Mouse (Mus musculus): ENCODE data around the gene Nt5c. TPM values are rescaled to one million over a fixed set of nuclear protein-coding genes. Genes with fewer than 3 reads are reported as not detected.
A peak's percentile ranks its signal among the peaks of the same experiment; 100 is the strongest.

Nt5c gene
- polyA plus RNA-seq, 1 experiment, result 145 TPM

- TF ChIP-seq POLR2A (IDR thresholded peaks at IDR 0.05; ENCODE audit: control insufficient read depth, extremely low read depth, insufficient read depth, low read length, poor library complexity) (no peak), CTCF (IDR thresholded peaks at IDR 0.05; ENCODE audit: borderline replicate concordance, control insufficient read depth, extremely low read depth, insufficient read depth, low read length, poor library complexity) (no peak)
- no peak for DNase-seq
- Histone ChIP-seq H3K27ac (ENCODE audit: control insufficient read depth, insufficient read depth, low read length) (peak overlapping the region; percentile 99), H3K27me3 (ENCODE audit: control insufficient read depth, insufficient read depth, low read length) (no peaks in the 10 kb centered on the region), H3K4me1 (replicated peaks; ENCODE audit: control insufficient read depth, insufficient read depth, low read length) (peaks cover 51% of the 10 kb centered on the region), H3K36me3 (ENCODE audit: control insufficient read depth, insufficient read depth, low read length) (no peaks in the 10 kb centered on the region), H3K4me3 (ENCODE audit: control insufficient read depth, insufficient read depth, low read length) (no peak overlapping the region)
- 4% methylated on average over 7 of the region's 7 CpGs for WGBS
These were observed 39.3 kb downstream of the Nt5c start for GRCm38 (mm10) chr11:115452281-115452860.

GRCm38 (mm10) chr11:115451781-115452241 lies 39.9 kb downstream of the Nt5c start:
- no peaks in the 10 kb centered on the region for H3K27me3 ChIP-seq (ENCODE audit: control insufficient read depth, insufficient read depth, low read length)
- no peaks in the 10 kb centered on the region for H3K36me3 ChIP-seq (ENCODE audit: control insufficient read depth, insufficient read depth, low read length)
- no peak overlapping the region for H3K4me3 ChIP-seq (ENCODE audit: control insufficient read depth, insufficient read depth, low read length)
- peak overlapping the region; percentile 99 for H3K27ac ChIP-seq (ENCODE audit: control insufficient read depth, insufficient read depth, low read length)
- H3K4me1 ChIP-seq (replicated peaks; ENCODE audit: control insufficient read depth, insufficient read depth, low read length), result peaks cover 47% of the 10 kb centered on the region
- DNase-seq, result peak; percentile 86
- WGBS, result 4% methylated on average over 8 of the region's 8 CpGs
- 0 out of 2 replicates have a peak, but pooled peaks have one; percentile 26 for TF ChIP-seq POLR2A (IDR thresholded peaks at IDR 0.05; ENCODE audit: control insufficient read depth, extremely low read depth, insufficient read depth, low read length, poor library complexity)
- no peak for TF ChIP-seq CTCF (IDR thresholded peaks at IDR 0.05; ENCODE audit: borderline replicate concordance, control insufficient read depth, extremely low read depth, insufficient read depth, low read length, poor library complexity)

- DNase-seq, result no peak
- Histone ChIP-seq H3K4me1 (replicated peaks; ENCODE audit: control insufficient read depth, insufficient read depth, low read length) (peaks cover 55% of the 10 kb centered on the region), H3K27ac (ENCODE audit: control insufficient read depth, insufficient read depth, low read length) (no peak overlapping the region), H3K4me3 (ENCODE audit: control insufficient read depth, insufficient read depth, low read length) (no peak overlapping the region), H3K36me3 (ENCODE audit: control insufficient read depth, insufficient read depth, low read length) (no peaks in the 10 kb centered on the region), H3K27me3 (ENCODE audit: control insufficient read depth, insufficient read depth, low read length) (no peaks in the 10 kb centered on the region)
- TF ChIP-seq CTCF (IDR thresholded peaks at IDR 0.05; ENCODE audit: borderline replicate concordance, control insufficient read depth, extremely low read depth, insufficient read depth, low read length, poor library complexity), result no peak
- no peak for TF ChIP-seq POLR2A (IDR thresholded peaks at IDR 0.05; ENCODE audit: control insufficient read depth, extremely low read depth, insufficient read depth, low read length, poor library complexity)
- WGBS, result 98% methylated on average over 7 of the region's 7 CpGs
These were observed 41.5 kb downstream of the Nt5c start for GRCm38 (mm10) chr11:115450176-115450575.

- no peak for TF ChIP-seq POLR2A (IDR thresholded peaks at IDR 0.05; ENCODE audit: control insufficient read depth, extremely low read depth, insufficient read depth, low read length, poor library complexity)
- TF ChIP-seq CTCF (IDR thresholded peaks at IDR 0.05; ENCODE audit: borderline replicate concordance, control insufficient read depth, extremely low read depth, insufficient read depth, low read length, poor library complexity), result no peak
- no peak for DNase-seq
- Histone ChIP-seq H3K27ac (ENCODE audit: control insufficient read depth, insufficient read depth, low read length) (no peak overlapping the region), H3K4me1 (replicated peaks; ENCODE audit: control insufficient read depth, insufficient read depth, low read length) (peaks cover 56% of the 10 kb centered on the region), H3K36me3 (ENCODE audit: control insufficient read depth, insufficient read depth, low read length) (no peaks in the 10 kb centered on the region), H3K27me3 (ENCODE audit: control insufficient read depth, insufficient read depth, low read length) (no peaks in the 10 kb centered on the region), H3K4me3 (ENCODE audit: control insufficient read depth, insufficient read depth, low read length) (no peak overlapping the region)
- 95% methylated on average over 7 of the region's 7 CpGs for WGBS
These were observed 42.7 kb downstream of the Nt5c start for GRCm38 (mm10) chr11:115448998-115449397.

DNA sequence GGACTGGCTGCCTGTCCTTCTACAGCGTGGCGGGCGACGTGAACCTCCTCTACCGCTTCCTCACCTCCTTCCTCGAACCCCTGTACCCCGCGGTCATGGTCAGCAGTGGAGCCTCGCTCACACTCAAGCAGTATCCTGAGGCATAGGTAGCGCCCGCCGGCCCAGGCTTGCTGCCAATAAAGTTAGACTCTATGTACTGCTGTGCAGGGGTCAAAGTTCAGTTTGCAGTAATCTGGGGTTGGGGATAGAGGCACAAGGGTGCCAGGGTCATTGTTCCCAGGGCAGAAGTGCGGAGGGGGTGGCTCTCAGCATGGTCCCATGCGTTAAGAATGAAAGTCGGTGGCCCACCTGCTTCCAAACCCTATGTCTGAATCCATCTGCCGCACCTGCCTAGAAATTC lies 43.6 kb downstream of the Nt5c start:
- Histone ChIP-seq H3K4me3 (ENCODE audit: control insufficient read depth, insufficient read depth, low read length) (no peak overlapping the region), H3K27me3 (ENCODE audit: control insufficient read depth, insufficient read depth, low read length) (no peaks in the 10 kb centered on the region), H3K27ac (ENCODE audit: control insufficient read depth, insufficient read depth, low read length) (no peak overlapping the region), H3K4me1 (replicated peaks; ENCODE audit: control insufficient read depth, insufficient read depth, low read length) (peaks cover 48% of the 10 kb centered on the region), H3K36me3 (ENCODE audit: control insufficient read depth, insufficient read depth, low read length) (no peaks in the 10 kb centered on the region)
- no peak for TF ChIP-seq CTCF (IDR thresholded peaks at IDR 0.05; ENCODE audit: borderline replicate concordance, control insufficient read depth, extremely low read depth, insufficient read depth, low read length, poor library complexity)
- TF ChIP-seq POLR2A (IDR thresholded peaks at IDR 0.05; ENCODE audit: control insufficient read depth, extremely low read depth, insufficient read depth, low read length, poor library complexity), result no peak
- DNase-seq, result no peak
- 96% methylated on average over 16 of the region's 16 CpGs for WGBS

GRCm38 (mm10) chr11:115447321-115447885 lies 44.3 kb downstream of the Nt5c start:
- no peaks in the 10 kb centered on the region for H3K27me3 ChIP-seq (ENCODE audit: control insufficient read depth, insufficient read depth, low read length)
- no peaks in the 10 kb centered on the region for H3K36me3 ChIP-seq (ENCODE audit: control insufficient read depth, insufficient read depth, low read length)
- 96% methylated on average over 11 of the region's 11 CpGs for WGBS
- H3K27ac ChIP-seq (ENCODE audit: control insufficient read depth, insufficient read depth, low read length), result no peak overlapping the region
- TF ChIP-seq POLR2A (IDR thresholded peaks at IDR 0.05; ENCODE audit: control insufficient read depth, extremely low read depth, insufficient read depth, low read length, poor library complexity) (no peak), CTCF (IDR thresholded peaks at IDR 0.05; ENCODE audit: borderline replicate concordance, control insufficient read depth, extremely low read depth, insufficient read depth, low read length, poor library complexity) (no peak)
- DNase-seq, result no peak
- H3K4me1 ChIP-seq (replicated peaks; ENCODE audit: control insufficient read depth, insufficient read depth, low read length), result peaks cover 46% of the 10 kb centered on the region
- H3K4me3 ChIP-seq (ENCODE audit: control insufficient read depth, insufficient read depth, low read length), result no peak overlapping the region
